10 mouse cellular contexts compared by ENCODE assay signal in genomic region chr15:83955948-83956707, GRCm38 (mm10).
A peak's percentile ranks its signal among the peaks of the same experiment; 100 is the strongest.
DNase-seq lines count a peak whose midpoint lies in the region; ATAC-seq and TF ChIP-seq lines count a peak whose summit lies in the region.
"Had no signal": no experiment of that assay in that cellular context is flagged by ENCODE, and none has a peak within 500 bp of the region (broad histone marks: within the 10 kb centered on the region; RNA-seq: fewer than 3 reads in every experiment).

No protein-coding gene starts in this region.

- H3K9me3 ChIP-seq in heart, embryonic 10.5 days: no peaks in the 10 kb centered on the region
- no peaks in the 10 kb centered on the region for H3K9me3 ChIP-seq in lung, postnatal 0 days (ENCODE audit: low read length)
- H3K9me3 ChIP-seq: embryonic facial prominence, embryonic 13.5 days; neural tube, embryonic 15.5 days had no signal

- peaks cover 27% of the 10 kb centered on the region for H3K27me3 ChIP-seq in heart, embryonic 10.5 days (ENCODE audit: insufficient read depth, poor library complexity, severe bottlenecking)
- H3K27me3 ChIP-seq in lung, postnatal 0 days (replicated peaks; ENCODE audit: insufficient read depth, low read length): no peaks in the 10 kb centered on the region
- H3K27me3 ChIP-seq: embryonic facial prominence, embryonic 13.5 days; neural tube, embryonic 15.5 days had no signal

- TF ChIP-seq CTCF in gastrocnemius, adult 2 months (IDR thresholded peaks at IDR 0.05): no peak; the same call in 1 of the 2 replicates
- TF ChIP-seq CTCF in lung, postnatal 0 days (IDR thresholded peaks at IDR 0.05): no peak

- H3K9ac ChIP-seq in lung, postnatal 0 days (replicated peaks; ENCODE audit: low read depth): no peak overlapping the region
- H3K9ac ChIP-seq: embryonic facial prominence, embryonic 13.5 days; neural tube, embryonic 15.5 days had no signal

- ATAC-seq in lung, postnatal 0 days: peak; percentile 79
- no peak for ATAC-seq in monocyte, adult 5-6 weeks (replicated peaks; ENCODE audit: insufficient number of reproducible peaks, low FRiP score, low TSS enrichment, poor library complexity, severe bottlenecking)
- ATAC-seq: inflammation-experienced regulatory T-cells, adult 6 months had no signal

- H3K36me3 ChIP-seq in heart, embryonic 10.5 days: no peaks in the 10 kb centered on the region
- no peaks in the 10 kb centered on the region for H3K36me3 ChIP-seq in lung, postnatal 0 days (ENCODE audit: insufficient read depth, low read length)
- H3K36me3 ChIP-seq: embryonic facial prominence, embryonic 13.5 days; neural tube, embryonic 15.5 days had no signal

- H3K27ac ChIP-seq in heart, embryonic 10.5 days: no peak overlapping the region
- no peak overlapping the region for H3K27ac ChIP-seq in gastrocnemius, adult 2 months
- no peak overlapping the region for H3K27ac ChIP-seq in lung, postnatal 0 days (ENCODE audit: low read length)
- H3K27ac ChIP-seq: embryonic facial prominence, embryonic 13.5 days; neural tube, embryonic 15.5 days had no signal

- H3K4me1 ChIP-seq in heart, embryonic 10.5 days: peaks cover 8% of the 10 kb centered on the region; the same call in 1 of the 2 replicates
- H3K4me1 ChIP-seq in lung, postnatal 0 days (ENCODE audit: insufficient read depth, low read depth, low read length): no peaks in the 10 kb centered on the region; the same call in 1 of the 2 replicates
- H3K4me1 ChIP-seq: embryonic facial prominence, embryonic 13.5 days had no signal

- peak; percentile 96 for DNase-seq in heart, adult 11 months
- no peak for DNase-seq in heart, embryonic 10.5 days (ENCODE audit: low spot score)
- peak; percentile 33 for DNase-seq in gastrocnemius, adult 2 months
- peak; percentile 61 to 62 for DNase-seq in heart, postnatal 10 days
- peak; percentile 81 for DNase-seq in lung, postnatal 0 days (ENCODE audit: low spot score)
- no peak for DNase-seq in adrenal gland, postnatal 25 days

- intact Hi-C loops in gastrocnemius, adult 2 months (cut with DNase I): no loop called here
- intact Hi-C loops in heart, postnatal 10 days (cut with DNase I): no loop called here

- no peak for TF ChIP-seq EP300 in lung, postnatal 0 days (IDR thresholded peaks at IDR 0.05)

- H3K4me2 ChIP-seq in lung, postnatal 0 days (replicated peaks; ENCODE audit: low read depth, low read length): no peak overlapping the region
- H3K4me2 ChIP-seq: embryonic facial prominence, embryonic 13.5 days; neural tube, embryonic 15.5 days had no signal

- 80% methylated on average over 8 of the region's 8 CpGs for WGBS in heart, embryonic 10.5 days
- WGBS in lung, postnatal 0 days: 54% methylated on average over 8 of the region's 8 CpGs

- H3K4me3 ChIP-seq in heart, embryonic 10.5 days: no peak overlapping the region
- H3K4me3 ChIP-seq in gastrocnemius, adult 2 months: no peak overlapping the region
- no peak overlapping the region for H3K4me3 ChIP-seq in lung, postnatal 0 days (ENCODE audit: low read depth, low read length)
- H3K4me3 ChIP-seq: embryonic facial prominence, embryonic 13.5 days; neural tube, embryonic 15.5 days had no signal

Comparison
In these comparisons a context has a peak if more than half of its experiments do, and no peak if none do; other contexts are left out.
1. DNase-seq: peak in heart, adult 11 months (single experiment), gastrocnemius, adult 2 months (single experiment), heart, postnatal 10 days (2 of 2) and lung, postnatal 0 days (single experiment); none in heart, embryonic 10.5 days (single experiment) and adrenal gland, postnatal 25 days (single experiment).